Mouse (Mus musculus) 3134 (cell line): Measurements from ENCODE around the gene Gm49661.

Experiments
- DNase-seq: peaks from one replicate; pipeline ENCODE4 v3.0.0-alpha.2; 2011; ENCODE audit warnings: low spot score; ENCODE audit not compliant: insufficient read length; ENCODE audit errors: extremely low read depth

Gene Gm49661

DNA sequence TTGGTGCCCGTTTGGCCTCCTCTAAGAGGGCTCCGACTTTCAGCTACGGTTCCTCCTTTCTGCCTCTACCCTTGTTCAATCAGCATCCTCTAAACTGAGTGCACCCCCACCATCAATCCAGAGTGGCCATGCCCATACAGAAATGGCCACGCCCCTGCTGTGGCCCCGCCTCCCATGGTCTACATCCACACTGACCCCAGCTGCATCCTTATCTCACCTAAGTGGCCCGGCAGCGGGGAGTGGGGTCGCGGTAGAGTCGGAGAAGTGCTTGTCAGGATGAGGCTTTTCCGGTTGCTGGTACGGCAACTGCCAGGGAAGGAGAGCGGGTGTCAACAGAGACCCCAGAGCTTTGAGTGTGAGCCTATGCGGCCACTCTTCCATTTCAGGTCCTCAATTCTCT is 33.7 kb downstream of the Gm49661 start:
- DNase-seq = no peak

GRCm38 (mm10) chr8:84934860-84935259 is 34.4 kb downstream of the Gm49661 start:
- DNase-seq = no peak

GRCm38 (mm10) chr8:84933767-84934559 is 35.3 kb downstream of the Gm49661 start:
- no peak for DNase-seq

GRCm38 (mm10) chr8:84930582-84930981 is 38.7 kb downstream of the Gm49661 start:
- DNase-seq = no peak

DNA sequence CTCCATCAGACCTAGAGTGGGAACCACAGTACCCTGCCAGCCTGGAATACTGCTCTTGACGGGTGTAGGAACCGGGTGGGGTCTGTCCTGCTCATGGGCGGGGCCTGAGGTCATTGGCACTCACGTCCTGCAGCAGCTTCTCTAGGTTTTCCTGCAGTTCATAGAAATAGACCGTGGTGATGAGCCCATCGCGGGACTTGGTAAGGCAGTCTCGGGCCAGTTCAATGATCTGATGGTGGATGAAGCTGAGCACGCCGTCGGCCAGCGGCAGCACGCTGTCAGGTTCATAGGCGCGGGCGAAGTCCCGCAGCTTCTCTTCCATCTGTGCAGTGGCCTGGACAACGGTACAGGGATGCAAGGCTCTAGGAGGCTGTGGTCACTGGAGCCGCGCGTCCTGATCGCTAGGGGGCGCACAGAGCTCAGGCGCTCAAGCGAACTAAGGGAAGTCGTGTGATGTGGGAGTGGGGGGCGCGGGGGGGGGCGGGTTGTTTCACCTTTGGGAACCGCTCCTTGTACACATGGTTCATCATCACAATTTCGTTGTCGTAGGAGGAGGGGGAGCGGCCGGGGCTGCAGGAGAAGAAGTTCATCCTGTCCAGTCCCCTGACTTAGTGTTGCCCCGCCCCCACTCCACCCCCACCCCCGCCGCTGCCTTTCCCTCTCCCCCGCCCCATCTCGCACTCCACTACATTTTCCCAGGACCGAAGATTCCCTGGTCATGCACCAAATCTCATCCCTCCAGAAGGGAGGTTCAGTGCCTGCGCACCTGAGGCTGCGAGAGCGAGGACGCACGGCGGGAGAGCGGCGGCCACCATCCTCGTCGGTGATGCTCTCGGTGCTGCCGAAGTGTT is 40.6 kb downstream of the Gm49661 start:
- DNase-seq = peak; percentile 56

- DNase-seq = no peak
Observed at GRCm38 (mm10) chr8:84927513-84927912, 41.7 kb downstream of the Gm49661 start.

GRCm38 (mm10) chr8:84925557-84925956 is 43.7 kb downstream of the Gm49661 start:
- no peak for DNase-seq

DNA sequence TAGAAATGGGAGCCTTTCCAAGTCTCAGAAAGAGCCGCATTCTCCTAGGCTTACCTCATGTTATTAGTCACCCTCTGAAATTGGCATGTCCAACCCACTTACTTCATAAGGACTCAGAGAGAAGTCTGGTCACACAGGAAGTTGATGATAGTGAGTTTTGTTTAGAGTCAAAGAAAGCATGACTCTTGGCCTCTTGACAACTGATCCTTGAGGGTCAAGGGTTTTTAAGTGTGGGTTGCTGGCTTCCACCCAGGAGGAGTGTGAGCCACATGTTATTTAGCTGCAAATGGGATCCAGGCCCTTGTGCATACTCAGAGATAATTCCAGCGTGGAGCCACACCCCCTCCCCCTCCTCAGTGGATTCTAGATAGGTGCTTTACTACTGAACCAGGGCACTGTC is 47.6 kb downstream of the Gm49661 start:
- no peak for DNase-seq

- DNase-seq = no peak
Observed at GRCm38 (mm10) chr8:84918646-84919045, 50.6 kb downstream of the Gm49661 start.

DNA sequence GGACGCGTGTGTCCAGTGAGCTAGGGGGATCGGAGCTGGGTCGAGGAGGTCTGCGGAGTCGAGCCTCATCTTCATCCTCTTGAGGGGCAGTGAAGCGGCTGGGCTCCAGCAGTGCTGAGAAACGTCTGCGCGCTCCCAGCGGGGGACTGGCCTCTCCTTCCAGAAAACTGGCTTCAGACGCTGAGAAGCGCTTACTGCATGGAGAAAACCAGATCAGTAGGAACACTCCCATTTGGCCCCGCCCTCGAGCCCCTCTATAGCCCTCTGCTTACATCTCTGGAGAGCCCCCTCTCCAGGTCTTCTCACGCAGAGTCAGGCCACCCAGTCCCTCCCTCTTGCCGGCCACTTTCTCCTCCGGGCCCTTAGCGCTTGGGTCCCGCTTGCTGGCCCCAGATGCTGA is 51.5 kb downstream of the Gm49661 start:
- no peak for DNase-seq
